Mouse (Mus musculus) fat pad, adult 2 months (tissue): ENCODE data around the gene Kitl.

Experiments
- DNase-seq: peaks from one replicate; pipeline ENCODE4 v3.0.0-alpha.2; 2011; ENCODE audit warnings: low read depth, low spot score; ENCODE audit errors: extremely low read depth

The Kitl gene

GRCm38 (mm10) chr10:100111209-100111608, 95.8 kb downstream of the Kitl start:
- DNase-seq, result no peak

GRCm38 (mm10) chr10:100115570-100115969, 100.1 kb downstream of the Kitl start:
- DNase-seq, result no peak

GRCm38 (mm10) chr10:100124452-100124851, 109.0 kb downstream of the Kitl start:
- no peak for DNase-seq

GRCm38 (mm10) chr10:100127837-100128743, 112.7 kb downstream of the Kitl start:
- no peak for DNase-seq

- DNase-seq, result no peak
These were observed 116.2 kb downstream of the Kitl start for GRCm38 (mm10) chr10:100131657-100132056.

- DNase-seq, result no peak
These were observed 116.9 kb downstream of the Kitl start for GRCm38 (mm10) chr10:100132304-100132703.

- DNase-seq, result no peak
These were observed 123.1 kb downstream of the Kitl start for GRCm38 (mm10) chr10:100138552-100138951.

- no peak for DNase-seq
These were observed 132.7 kb downstream of the Kitl start for GRCm38 (mm10) chr10:100148123-100148522.
